Mouse (Mus musculus): ENCODE results near the gene Ccer2.

Ccer2 gene

DNA sequence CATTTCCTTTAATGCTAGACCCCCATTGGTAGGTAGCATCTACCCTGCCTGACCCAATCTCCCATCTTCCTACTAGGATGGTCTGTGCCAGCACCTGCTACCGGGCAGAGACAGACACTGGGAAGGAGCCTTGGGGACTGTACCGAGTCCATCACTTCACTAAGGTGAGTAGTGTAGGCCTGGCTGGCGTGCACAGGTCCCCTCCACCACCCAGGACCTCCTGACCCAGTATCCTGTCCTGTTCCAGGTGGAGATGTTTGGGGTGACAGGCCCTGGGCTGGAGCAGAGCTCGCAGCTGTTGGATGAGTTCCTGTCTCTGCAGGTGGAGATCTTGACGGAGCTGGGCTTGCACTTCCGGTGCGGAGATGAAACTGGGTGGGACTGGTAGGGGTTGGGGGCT lies 6.0 kb upstream of the Ccer2 start:
- no peak for DNase-seq (ENCODE audit: low read depth)

DNA sequence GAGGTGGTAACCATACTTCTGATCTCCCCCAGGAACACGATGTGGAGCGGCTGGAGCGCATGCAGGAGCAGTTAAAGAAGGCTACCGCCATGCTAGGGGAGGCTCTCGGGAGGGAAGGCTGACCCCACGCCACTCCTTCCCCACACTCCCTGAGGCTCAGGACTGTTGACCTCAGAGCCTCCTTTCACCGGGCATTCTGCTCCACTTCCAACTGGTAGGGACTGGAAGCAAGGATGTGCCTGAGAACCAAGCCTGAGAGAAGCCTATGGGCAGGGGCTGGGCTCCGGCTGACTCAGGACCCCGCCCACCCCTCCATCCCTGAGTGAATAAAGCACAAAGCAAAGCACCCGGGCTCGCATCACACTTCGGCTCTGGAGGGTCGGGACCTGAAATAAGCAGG lies 2.6 kb downstream of the Ccer2 start:
- DNase-seq (ENCODE audit: low read depth): no peak

- DNase-seq (ENCODE audit: low read depth): no peak
These were observed 5.9 kb downstream of the Ccer2 start for GRCm38 (mm10) chr7:28761907-28762306.

- DNase-seq (ENCODE audit: low read depth): no peak
These were observed 9.2 kb downstream of the Ccer2 start for GRCm38 (mm10) chr7:28765211-28765610.

DNA sequence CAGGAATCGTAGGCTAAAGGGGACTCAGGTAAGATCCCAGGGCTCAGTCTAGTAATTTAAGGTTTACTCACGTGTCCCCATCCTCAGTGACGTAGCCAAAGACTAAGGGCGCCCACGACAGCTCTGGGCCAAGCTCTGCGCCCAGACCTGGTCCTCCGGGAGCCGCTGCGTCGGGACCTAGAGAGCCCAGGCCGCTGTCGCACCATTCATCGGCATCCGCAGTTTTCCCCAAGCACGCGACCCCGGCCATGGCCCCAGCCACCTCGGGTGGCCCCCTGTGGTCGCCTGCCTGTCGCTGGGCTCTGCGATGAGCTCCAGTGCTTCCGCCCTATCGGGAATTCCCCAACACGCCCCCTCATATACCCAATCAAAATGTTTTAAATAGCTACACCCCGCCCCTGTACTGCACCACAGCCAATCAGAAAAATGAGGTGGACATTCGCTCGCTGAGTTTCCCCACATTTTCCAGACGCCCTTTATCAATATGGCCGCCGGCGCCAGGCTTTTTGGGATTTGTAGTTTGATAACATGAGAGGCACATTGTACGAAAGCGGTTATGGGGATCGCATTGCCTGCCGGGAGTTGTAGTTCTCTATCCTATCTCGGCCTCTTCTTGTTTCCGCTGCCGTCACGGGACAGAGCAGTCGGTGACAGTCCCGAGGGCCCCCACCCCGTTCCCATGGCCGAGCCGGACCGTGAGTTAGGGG lies 10.4 kb downstream of the Ccer2 start, which contains the start of gene Sirt2:
TSS of gene Sirt2 (plus strand) at position 563 of the 707 bp plus-strand sequence.
- DNase-seq (ENCODE audit: low read depth): peak; percentile 99

DNA sequence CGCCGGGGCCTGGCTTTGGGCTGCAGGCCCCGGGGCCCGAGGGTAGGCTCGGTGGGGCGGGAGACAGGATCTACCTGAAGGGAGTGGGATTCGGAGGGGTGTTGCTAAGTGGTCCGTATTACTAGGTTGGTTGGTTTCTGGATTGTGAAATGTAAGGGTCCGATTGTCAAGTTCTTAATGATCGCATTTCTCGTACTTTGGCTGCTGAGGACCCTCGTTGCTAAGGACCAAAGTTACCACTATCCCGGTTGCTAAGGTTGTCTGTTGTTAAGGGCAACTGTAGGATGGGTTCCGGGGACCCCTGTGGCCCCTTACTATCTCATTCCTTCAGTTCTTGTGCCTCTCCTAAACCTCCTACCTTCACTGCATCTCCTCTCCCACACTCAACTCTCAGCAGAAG lies 10.9 kb downstream of the Ccer2 start:
- DNase-seq (ENCODE audit: low read depth): no peak

DNA sequence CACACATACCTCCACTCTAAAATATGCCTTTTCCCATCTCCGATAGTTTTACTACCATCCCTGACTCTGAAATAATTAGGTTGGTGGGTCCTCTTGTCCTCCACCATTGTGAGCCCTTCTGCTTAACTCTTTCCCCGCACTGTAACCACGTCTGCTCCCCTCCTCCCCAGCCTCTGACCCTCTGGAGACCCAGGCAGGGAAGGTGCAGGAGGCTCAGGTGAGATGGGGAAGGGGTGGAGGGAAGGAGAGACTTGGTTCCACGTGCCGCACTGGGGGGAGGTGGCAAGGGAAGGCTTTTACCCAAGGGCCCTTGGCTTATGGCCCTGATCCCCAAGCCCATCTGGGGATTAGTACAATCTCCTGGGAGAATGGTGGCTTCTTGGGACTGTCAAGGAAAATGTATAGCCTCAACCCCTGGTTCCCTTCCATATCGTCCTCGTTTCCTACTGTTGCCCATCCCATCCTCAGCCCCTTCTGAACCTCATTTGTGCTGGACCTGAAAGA lies 11.5 kb downstream of the Ccer2 start, which contains the start of gene Nfkbib:
TSS of gene Nfkbib (minus strand) at position 51 of the 504 bp plus-strand sequence.
- DNase-seq (ENCODE audit: low read depth): no peak

- no peak for DNase-seq (ENCODE audit: low read depth)
These were observed 13.5 kb downstream of the Ccer2 start for GRCm38 (mm10) chr7:28769414-28769958.

DNA sequence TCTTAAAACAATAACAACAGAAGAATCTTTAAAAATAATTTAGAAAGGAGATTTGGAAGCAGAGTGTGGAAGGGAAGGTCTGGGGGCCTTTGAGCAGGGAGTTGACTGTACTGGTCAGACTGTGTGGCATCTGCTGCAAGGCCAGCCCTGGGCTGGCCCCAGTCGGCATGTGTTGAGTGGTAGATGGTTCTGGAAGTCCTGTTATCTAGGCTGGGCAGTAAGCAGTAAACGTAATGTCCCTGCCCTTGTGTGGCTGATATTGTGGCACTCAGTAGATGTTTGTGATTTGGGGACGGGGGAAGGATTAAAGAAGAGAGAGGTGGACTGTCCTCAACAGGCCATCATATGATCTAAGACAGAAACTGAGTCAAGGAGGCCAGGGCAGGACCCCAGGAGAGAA lies 14.3 kb downstream of the Ccer2 start:
- DNase-seq (ENCODE audit: low read depth): no peak

DNA sequence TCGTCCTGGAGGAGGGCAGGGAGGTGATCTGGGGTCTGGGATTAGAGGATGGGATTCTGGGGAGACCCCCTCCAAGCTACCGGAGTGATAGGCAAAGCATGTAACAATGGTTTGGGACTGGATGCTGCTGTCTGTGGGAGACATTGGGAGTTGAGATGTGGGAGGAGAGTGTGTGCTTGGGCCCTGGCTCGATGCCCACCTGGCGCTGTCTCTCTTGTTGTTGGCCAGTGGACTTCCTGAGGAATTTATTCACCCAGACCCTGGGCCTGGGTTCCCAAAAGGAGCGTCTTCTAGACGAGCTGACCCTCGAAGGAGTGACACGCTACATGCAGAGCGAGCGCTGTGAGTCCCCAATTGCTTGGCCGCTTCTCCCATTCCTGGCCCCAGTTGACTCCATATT lies 15.9 kb downstream of the Ccer2 start:
- DNase-seq (ENCODE audit: low read depth): no peak

DNA sequence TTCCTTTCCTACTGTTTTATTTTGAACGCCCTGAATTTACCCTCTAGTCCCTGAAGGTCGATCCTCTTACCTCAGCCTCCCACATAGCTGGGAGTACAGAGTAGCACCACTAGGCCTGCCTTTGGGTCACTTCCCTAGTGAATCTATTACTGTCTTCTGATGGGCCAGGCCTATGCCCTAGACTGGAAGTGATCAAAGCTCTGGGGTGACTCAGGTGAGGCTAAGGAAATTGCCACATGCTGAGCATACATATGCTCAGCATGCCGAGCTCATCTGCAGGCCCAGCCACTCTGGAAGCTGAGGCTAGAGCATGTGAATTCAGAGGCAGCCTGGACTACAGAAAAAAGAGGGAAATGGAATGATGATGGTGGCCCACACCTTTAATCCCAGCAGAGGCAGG lies 17.2 kb downstream of the Ccer2 start:
- DNase-seq (ENCODE audit: low read depth): no peak

DNA sequence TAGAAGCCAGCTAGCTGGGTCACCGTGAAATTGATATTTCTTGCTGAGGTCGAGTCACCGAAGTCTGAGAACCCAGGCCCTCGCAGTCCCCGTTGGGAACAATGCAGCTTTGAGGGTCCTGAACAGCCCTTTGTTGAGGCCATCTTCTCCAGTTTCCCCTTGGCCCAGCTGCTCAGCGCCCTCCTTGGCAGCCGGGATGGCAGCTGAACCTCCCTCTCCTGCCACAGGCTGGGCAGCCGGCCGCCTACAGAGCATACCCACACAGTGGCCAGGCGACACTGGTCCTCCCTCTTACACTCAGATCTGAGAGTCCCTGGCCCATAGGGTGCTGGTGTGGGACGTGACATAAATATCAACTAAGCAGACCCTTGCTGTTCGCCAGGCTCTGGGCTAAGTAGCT lies 18.2 kb downstream of the Ccer2 start:
- no peak for DNase-seq (ENCODE audit: low read depth)

GRCm38 (mm10) chr7:28775129-28775528 lies 19.2 kb downstream of the Ccer2 start:
- DNase-seq (ENCODE audit: low read depth): no peak

- no peak for DNase-seq (ENCODE audit: low read depth)
These were observed 22.9 kb downstream of the Ccer2 start for GRCm38 (mm10) chr7:28778825-28779224.

DNA sequence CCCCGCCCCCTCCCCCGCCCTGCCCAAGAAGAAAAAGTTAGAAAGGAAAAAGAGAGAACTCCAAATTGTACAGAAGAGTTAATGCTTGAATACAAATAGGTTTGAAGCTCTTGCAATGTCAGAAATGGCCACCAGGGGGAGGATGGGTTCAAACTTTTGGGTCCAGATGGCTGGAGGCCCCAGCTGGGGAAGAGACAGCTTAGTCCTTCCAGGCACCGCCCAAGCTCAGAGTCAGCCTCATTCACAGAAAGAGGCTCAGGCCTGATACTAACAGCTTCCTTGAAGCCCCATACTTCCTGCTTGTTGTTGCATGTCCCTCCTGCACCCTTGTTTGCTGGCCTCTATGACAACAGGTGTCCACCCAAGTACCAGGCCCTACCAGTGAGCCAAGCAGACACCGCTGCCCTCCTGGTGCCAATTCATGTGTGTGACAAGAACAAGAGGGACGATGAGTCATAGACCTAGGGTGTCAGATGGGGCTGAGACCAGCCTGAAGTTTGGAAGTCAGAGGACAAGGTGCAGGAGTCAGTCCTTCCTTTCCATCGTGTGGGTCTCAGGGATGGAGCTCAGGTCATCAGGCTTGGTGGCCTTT lies 24.2 kb downstream of the Ccer2 start:
- DNase-seq (ENCODE audit: low read depth): peak; percentile 95

DNA sequence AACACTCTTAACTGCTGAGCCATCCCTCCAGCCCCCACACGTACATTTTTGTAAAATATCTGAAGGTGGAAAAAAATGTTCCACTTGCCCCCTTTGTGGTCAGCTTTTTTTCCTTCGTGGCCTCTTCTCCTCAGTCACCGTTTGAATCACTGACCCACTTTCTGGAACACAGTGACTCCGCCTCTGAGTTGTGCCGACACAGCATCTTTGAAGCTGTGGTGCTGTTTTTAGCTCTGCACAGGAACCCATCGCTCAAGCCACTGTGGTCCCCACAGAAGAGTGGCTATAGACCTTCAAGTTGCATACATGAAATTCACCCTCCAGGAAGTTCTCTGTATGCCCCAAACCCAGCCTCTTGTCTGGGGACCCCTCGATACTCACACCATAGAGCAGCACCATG lies 24.9 kb downstream of the Ccer2 start:
- no peak for DNase-seq (ENCODE audit: low read depth)

GRCm38 (mm10) chr7:28781261-28781663 lies 25.3 kb downstream of the Ccer2 start:
- DNase-seq (ENCODE audit: low read depth): no peak

GRCm38 (mm10) chr7:28785161-28785560 lies 29.2 kb downstream of the Ccer2 start:
- no peak for DNase-seq (ENCODE audit: low read depth)

DNA sequence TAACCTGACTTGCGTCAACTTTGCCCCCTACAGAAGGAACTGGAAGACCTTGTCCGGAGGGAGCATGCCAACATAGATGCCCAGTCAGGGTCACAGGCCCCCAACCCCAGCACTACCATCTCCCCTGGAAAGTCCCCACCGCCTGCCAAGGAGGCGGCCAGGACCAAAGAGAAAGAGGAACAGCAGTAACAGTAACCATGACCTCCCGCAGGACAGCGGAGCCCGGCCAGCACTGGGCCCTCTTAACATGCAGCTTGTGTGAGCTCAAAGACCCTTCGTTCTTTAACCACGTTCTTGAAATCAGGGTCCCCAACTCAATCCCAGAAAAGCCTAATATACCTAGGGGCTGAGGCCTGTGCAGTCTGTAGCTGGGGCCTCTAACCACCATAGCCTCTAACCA lies 31.9 kb downstream of the Ccer2 start:
- no peak for DNase-seq (ENCODE audit: low read depth)

GRCm38 (mm10) chr7:28788307-28789195 lies 32.6 kb downstream of the Ccer2 start, which contains the start of gene Rinl:
TSS of gene Rinl (plus strand) at chr7:28788969.
- DNase-seq (ENCODE audit: low read depth): no peak

DNA sequence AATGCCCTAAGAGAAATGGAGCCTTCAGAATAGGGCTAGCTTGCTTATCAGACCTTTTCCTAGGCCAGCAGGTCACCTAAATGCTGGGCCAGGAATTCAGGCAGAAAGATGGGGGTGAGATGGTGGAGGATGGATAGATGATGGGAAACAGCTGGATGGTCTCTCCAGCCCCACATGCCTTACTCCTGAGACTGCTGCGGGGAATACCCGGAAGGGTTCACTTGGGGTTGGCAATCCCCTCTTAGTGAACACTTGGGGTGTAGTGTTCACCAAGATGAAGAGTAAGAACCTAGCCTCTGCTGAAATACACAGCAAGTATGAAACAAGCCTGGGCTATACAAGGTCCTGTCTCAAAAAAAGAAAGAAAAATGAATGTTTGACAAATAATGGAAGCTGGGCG lies 33.3 kb downstream of the Ccer2 start:
- no peak for DNase-seq (ENCODE audit: low read depth)

Data from c-Kit-positive CD71-negative TER-119-negative erythroid progenitor cells, embryonic 14.5 days (primary cell).